Mouse (Mus musculus): ENCODE measurements around the gene Olfr364-ps1. TPM values are rescaled to one million over a fixed set of nuclear protein-coding genes. Genes with fewer than 3 reads are reported as not detected.

Olfr364-ps1 gene
- polyA plus RNA-seq (2015; fragmentation: Illumina TruSeq; extraction: RNeasy Lipid Tissue Mini Kit (QIAGEN cat#74804); ENCODE audit: insufficient read depth, low replicate concordance): not detected

DNA sequence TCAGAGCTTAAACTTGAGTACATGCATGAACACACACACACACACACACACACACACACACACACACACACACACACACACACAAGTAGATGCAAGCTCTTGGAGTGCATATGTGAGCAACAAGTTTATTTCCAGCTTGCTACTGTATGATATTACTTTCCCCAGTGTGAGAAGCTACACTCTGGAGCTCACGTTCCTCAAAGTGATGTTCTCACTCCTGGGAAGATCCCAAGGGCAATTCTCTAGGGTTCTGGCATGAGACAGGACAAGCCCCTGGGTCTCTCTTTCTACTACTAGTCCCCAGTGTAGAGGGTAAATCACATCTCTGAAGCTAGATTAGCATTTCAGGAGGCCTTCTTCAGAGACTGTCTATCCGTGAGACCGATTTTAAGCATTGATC is at the start of gene Olfr364-ps1:
TSS of gene Olfr364-ps1 (plus strand) at position 301 of the 400 bp plus-strand sequence.

GRCm38 (mm10) chr2:37117810-37118209 is 21.3 kb upstream of the Olfr364-ps1 start, which contains the start of gene Olfr362:
Gene Olfr362, minus strand, starts transcription at chr2:37117910.

GRCm38 (mm10) chr2:37187898-37188297 is 48.8 kb downstream of the Olfr364-ps1 start, which contains the start of gene Olfr365:
Gene Olfr365, plus strand, starts transcription at chr2:37188198.

Other genes starting within 250 kb of the Olfr364-ps1 start
- not detected for gene Olfr353, start 246.4 kb upstream of the Olfr364-ps1 start, polyA plus RNA-seq (2015; fragmentation: Illumina TruSeq; extraction: RNeasy Lipid Tissue Mini Kit (QIAGEN cat#74804); ENCODE audit: insufficient read depth, low replicate concordance)
- gene Olfr354, start 233.6 kb upstream of the Olfr364-ps1 start, polyA plus RNA-seq (2015; fragmentation: Illumina TruSeq; extraction: RNeasy Lipid Tissue Mini Kit (QIAGEN cat#74804); ENCODE audit: insufficient read depth, low replicate concordance): not detected
- gene Olfr355, start 210.4 kb upstream of the Olfr364-ps1 start, polyA plus RNA-seq (2015; fragmentation: Illumina TruSeq; extraction: RNeasy Lipid Tissue Mini Kit (QIAGEN cat#74804); ENCODE audit: insufficient read depth, low replicate concordance): not detected
- gene Olfr356, start 202.2 kb upstream of the Olfr364-ps1 start, polyA plus RNA-seq (2015; fragmentation: Illumina TruSeq; extraction: RNeasy Lipid Tissue Mini Kit (QIAGEN cat#74804); ENCODE audit: insufficient read depth, low replicate concordance): not detected
- not detected for gene Olfr357, start 145.5 kb upstream of the Olfr364-ps1 start, polyA plus RNA-seq (2015; fragmentation: Illumina TruSeq; extraction: RNeasy Lipid Tissue Mini Kit (QIAGEN cat#74804); ENCODE audit: insufficient read depth, low replicate concordance)
- not detected for gene Olfr358, start 130.0 kb upstream of the Olfr364-ps1 start, polyA plus RNA-seq (2015; fragmentation: Illumina TruSeq; extraction: RNeasy Lipid Tissue Mini Kit (QIAGEN cat#74804); ENCODE audit: insufficient read depth, low replicate concordance)
- gene Olfr360, start 73.6 kb upstream of the Olfr364-ps1 start, polyA plus RNA-seq (2015; fragmentation: Illumina TruSeq; extraction: RNeasy Lipid Tissue Mini Kit (QIAGEN cat#74804); ENCODE audit: insufficient read depth, low replicate concordance): not detected
- not detected for gene Olfr361, start 50.0 kb upstream of the Olfr364-ps1 start, polyA plus RNA-seq (2015; fragmentation: Illumina TruSeq; extraction: RNeasy Lipid Tissue Mini Kit (QIAGEN cat#74804); ENCODE audit: insufficient read depth, low replicate concordance)
- not detected for gene Olfr362, start 21.4 kb upstream of the Olfr364-ps1 start, polyA plus RNA-seq (2015; fragmentation: Illumina TruSeq; extraction: RNeasy Lipid Tissue Mini Kit (QIAGEN cat#74804); ENCODE audit: insufficient read depth, low replicate concordance)
- gene Olfr365, start 48.9 kb downstream of the Olfr364-ps1 start, polyA plus RNA-seq (2015; fragmentation: Illumina TruSeq; extraction: RNeasy Lipid Tissue Mini Kit (QIAGEN cat#74804); ENCODE audit: insufficient read depth, low replicate concordance): not detected
- gene Olfr366, start 72.3 kb downstream of the Olfr364-ps1 start, polyA plus RNA-seq (2015; fragmentation: Illumina TruSeq; extraction: RNeasy Lipid Tissue Mini Kit (QIAGEN cat#74804); ENCODE audit: insufficient read depth, low replicate concordance): not detected
- not detected for gene Olfr368, start 187.2 kb downstream of the Olfr364-ps1 start, polyA plus RNA-seq (2015; fragmentation: Illumina TruSeq; extraction: RNeasy Lipid Tissue Mini Kit (QIAGEN cat#74804); ENCODE audit: insufficient read depth, low replicate concordance)
- gene Pdcl, start 220.0 kb downstream of the Olfr364-ps1 start, polyA plus RNA-seq (2015; fragmentation: Illumina TruSeq; extraction: RNeasy Lipid Tissue Mini Kit (QIAGEN cat#74804); ENCODE audit: insufficient read depth, low replicate concordance): 42.2 TPM